Mouse (Mus musculus) kidney, embryonic 15.5 days (tissue): ENCODE data around the gene Spock2. TPM values are rescaled to one million over a fixed set of nuclear protein-coding genes. Genes with fewer than 3 reads are reported as not detected.

Source experiments
- microRNA-seq: library from miRNA; unstranded; fragments of <30 nt; microRNA quantifications from one replicate; pipeline ENCODE4, GENCODE M21; 2016
- polyA plus RNA-seq: library from polyadenylated mRNA; unstranded; fragments of >200 nt; fragmentation: Nextera tagmentation; extraction: Ambion mirVana; gene quantifications from 2 replicates; pipeline ENCODE4 v1.2.1, GENCODE M21; 2015

Spock2 gene
- polyA plus RNA-seq, 1 experiment from 2014 or later, result 52.8 TPM

Small RNA genes lying within 50 kb of the gene (microRNA-seq; reads per million reads assigned to microRNA genes)
- not detected for gene Mir6906

Other genes starting within 250 kb of the Spock2 start
- 27.1 and 30.2 TPM in 2 replicates for gene Dnajb12, start 226.7 kb upstream of the Spock2 start, polyA plus RNA-seq
- 31.0 and 36.3 TPM in 2 replicates for gene Ddit4, start 154.4 kb upstream of the Spock2 start, polyA plus RNA-seq
- gene Ascc1, start 103.4 kb upstream of the Spock2 start, polyA plus RNA-seq, result 48.7 and 50.6 TPM in 2 replicates
- gene Anapc16, start 103.1 kb upstream of the Spock2 start, polyA plus RNA-seq, result 102 and 107 TPM in 2 replicates
- gene Chst3, start 113.0 kb downstream of the Spock2 start, polyA plus RNA-seq, result 1.6 and 2.0 TPM in 2 replicates
- gene Psap, start 171.4 kb downstream of the Spock2 start, polyA plus RNA-seq, result 132 and 162 TPM in 2 replicates
- 3.9 and 4.2 TPM in 2 replicates for gene Vsir, start 240.6 kb downstream of the Spock2 start, polyA plus RNA-seq